Mouse (Mus musculus) hindbrain, embryonic 16.5 days (tissue): ENCODE results near the gene Rmnd1. TPM values are rescaled to one million over a fixed set of nuclear protein-coding genes. Genes with fewer than 3 reads are reported as not detected.

ENCODE experiments used
- ATAC-seq: fragments of 200-750 bp; cut with Nextera tagmentation; 2 replicates; pipeline ENCODE4 v1.8.0; 2017; ENCODE audit warnings: moderate TSS enrichment, moderate library complexity
- H3K27ac ChIP-seq: fragments of 300-500 bp; sonication (generic); 2 replicates; pipeline ENCODE4 v1.5.1; 2014; ENCODE audit warnings: low read depth, mild to moderate bottlenecking, control low read depth, low read length, moderate library complexity
- H3K27me3 ChIP-seq: fragments of 300-500 bp; sonication (generic); replicated peaks from 2 replicates; pipeline ENCODE4 v1.6.1; 2014; ENCODE audit warnings: low read length; ENCODE audit not compliant: control insufficient read depth, insufficient read depth
- H3K36me3 ChIP-seq: fragments of 300-500 bp; sonication (generic); 2 replicates; pipeline ENCODE4 v1.6.1; 2014; ENCODE audit warnings: mild to moderate bottlenecking, low read length, moderate library complexity, mixed read lengths; ENCODE audit not compliant: control insufficient read depth, insufficient read depth
- H3K4me1 ChIP-seq: fragments of 300-500 bp; sonication (generic); 2 replicates; pipeline ENCODE4 v1.6.1; 2014; ENCODE audit warnings: low read depth, low read length; ENCODE audit not compliant: control insufficient read depth, insufficient read depth
- H3K4me2 ChIP-seq: fragments of 300-500 bp; sonication (generic); 2 replicates; pipeline ENCODE4 v1.6.1; 2014; ENCODE audit warnings: mild to moderate bottlenecking, low read length, control low read depth, moderate library complexity
- H3K4me3 ChIP-seq: fragments of 300-500 bp; sonication (generic); 2 replicates; pipeline ENCODE4 v1.5.1; 2014; ENCODE audit warnings: mild to moderate bottlenecking, low read length, control low read depth, moderate library complexity
- H3K9ac ChIP-seq: fragments of 300-500 bp; sonication (generic); 2 replicates; pipeline ENCODE4 v1.6.1; 2014; ENCODE audit warnings: low read depth, mild to moderate bottlenecking, control low read depth, low read length, moderate library complexity
- H3K9me3 ChIP-seq: fragments of 300-500 bp; sonication (generic); 2 replicates; pipeline ENCODE4 v1.6.1; 2014; ENCODE audit warnings: mild to moderate bottlenecking, low read length, moderate library complexity; ENCODE audit not compliant: control insufficient read depth
- WGBS: fragments of 180-500 bp; shearing (Covaris S2); extraction: QIAGEN DNeasy Blood & Tissue Kit; methylation state at CpG from one replicate; pipeline ENCODE4 v1.1.7; 2014; 5-methylcytosine and 5-hydroxymethylcytosine counted together
- polyA plus RNA-seq: library from polyadenylated mRNA; unstranded; fragments of >200 nt; fragmentation: Nextera tagmentation; extraction: Ambion mirVana; gene quantifications from 2 replicates; pipeline ENCODE4 v1.2.1, GENCODE M21; 2015

Gene Rmnd1
- polyA plus RNA-seq, result 41.9 and 49.2 TPM in 2 replicates

- H3K4me1 ChIP-seq, result peaks cover 6% of the 10 kb centered on the region
- H3K27ac ChIP-seq, result peak within 1 kb of the TSS; percentile 83
- no peaks in the 10 kb centered on the region for H3K9me3 ChIP-seq
- no peaks in the 10 kb centered on the region for H3K36me3 ChIP-seq
- H3K9ac ChIP-seq, result peak within 1 kb of the TSS; percentile 74
- peak within 1 kb of the TSS; percentile 75 for H3K4me2 ChIP-seq
- H3K27me3 ChIP-seq, result no peaks in the 10 kb centered on the region
- peak; percentile 96 for ATAC-seq
- H3K4me3 ChIP-seq, result peak within 1 kb of the TSS; percentile 69
- WGBS, result under 1% methylated on average over 68 of the region's 75 CpGs
These were observed at the start of gene Rmnd1, which contains the start of gene Armt1 for GRCm38 (mm10) chr10:4432123-4432931. TSS of gene Rmnd1 (minus strand) at chr10:4432388. TSS of gene Armt1 (plus strand) at chr10:4432467.

- Histone ChIP-seq H3K27me3 (no peaks in the 10 kb centered on the region), H3K27ac (no peak overlapping the region), H3K4me3 (no peak overlapping the region), H3K9ac (no peak overlapping the region), H3K4me2 (no peak overlapping the region), H3K36me3 (no peaks in the 10 kb centered on the region), H3K9me3 (no peaks in the 10 kb centered on the region), H3K4me1 (no peaks in the 10 kb centered on the region)
- 86% methylated on average over 8 of the region's 8 CpGs for WGBS
- ATAC-seq, result no peak
These were observed 49.5 kb upstream of the Rmnd1 start for GRCm38 (mm10) chr10:4481695-4482094.

- Histone ChIP-seq H3K27ac (no peak overlapping the region), H3K4me2 (no peak overlapping the region), H3K4me3 (no peak overlapping the region), H3K9ac (no peak overlapping the region), H3K9me3 (no peaks in the 10 kb centered on the region), H3K36me3 (no peaks in the 10 kb centered on the region), H3K27me3 (no peaks in the 10 kb centered on the region), H3K4me1 (no peaks in the 10 kb centered on the region)
- ATAC-seq, result no peak
- 75% methylated on average over 3 of the region's 3 CpGs for WGBS
These were observed 48.7 kb upstream of the Rmnd1 start for GRCm38 (mm10) chr10:4480929-4481328.

GRCm38 (mm10) chr10:4476604-4477003, 44.4 kb upstream of the Rmnd1 start:
- no peak for ATAC-seq
- Histone ChIP-seq H3K4me1 (no peaks in the 10 kb centered on the region), H3K36me3 (no peaks in the 10 kb centered on the region), H3K27ac (no peak overlapping the region), H3K4me2 (no peak overlapping the region), H3K27me3 (no peaks in the 10 kb centered on the region), H3K9ac (no peak overlapping the region), H3K4me3 (no peak overlapping the region), H3K9me3 (no peaks in the 10 kb centered on the region)
- 97% methylated on average over 5 of the region's 5 CpGs for WGBS

- ATAC-seq, result no peak
- no peaks in the 10 kb centered on the region for H3K27me3 ChIP-seq
These were observed 43.2 kb upstream of the Rmnd1 start for GRCm38 (mm10) chr10:4475431-4475830.

GRCm38 (mm10) chr10:4473591-4473993, 41.4 kb upstream of the Rmnd1 start:
- Histone ChIP-seq H3K9ac (no peak overlapping the region), H3K4me2 (no peak overlapping the region), H3K36me3 (no peaks in the 10 kb centered on the region), H3K27ac (no peak overlapping the region), H3K9me3 (no peaks in the 10 kb centered on the region), H3K27me3 (no peaks in the 10 kb centered on the region), H3K4me3 (no peak overlapping the region), H3K4me1 (no peaks in the 10 kb centered on the region)
- no peak for ATAC-seq
- 94% methylated on average over 11 of the region's 11 CpGs for WGBS

More at GRCm38 (mm10) chr10:4475431-4475830, 43.2 kb upstream of the Rmnd1 start:
- Histone ChIP-seq H3K36me3 (no peaks in the 10 kb centered on the region), H3K9ac (no peak overlapping the region), H3K4me1 (no peaks in the 10 kb centered on the region), H3K4me3 (no peak overlapping the region), H3K4me2 (no peak overlapping the region), H3K27ac (no peak overlapping the region), H3K9me3 (no peaks in the 10 kb centered on the region)
- WGBS, result 72% methylated on average over 3 of the region's 3 CpGs

GRCm38 (mm10) chr10:4469406-4469805, 37.2 kb upstream of the Rmnd1 start:
- no peaks in the 10 kb centered on the region for H3K27me3 ChIP-seq
- no peaks in the 10 kb centered on the region for H3K9me3 ChIP-seq
- no peak overlapping the region for H3K4me2 ChIP-seq
- H3K9ac ChIP-seq, result no peak overlapping the region
- ATAC-seq, result no peak
- WGBS, result 90% methylated on average over 3 of the region's 3 CpGs
- no peak overlapping the region for H3K27ac ChIP-seq
- no peaks in the 10 kb centered on the region for H3K4me1 ChIP-seq
- H3K36me3 ChIP-seq, result no peaks in the 10 kb centered on the region
- no peak overlapping the region for H3K4me3 ChIP-seq

GRCm38 (mm10) chr10:4465799-4466198, 33.6 kb upstream of the Rmnd1 start:
- Histone ChIP-seq H3K4me2 (no peak overlapping the region), H3K4me3 (no peak overlapping the region), H3K27ac (no peak overlapping the region), H3K4me1 (no peaks in the 10 kb centered on the region), H3K36me3 (no peaks in the 10 kb centered on the region), H3K9me3 (no peaks in the 10 kb centered on the region), H3K27me3 (no peaks in the 10 kb centered on the region), H3K9ac (no peak overlapping the region)
- WGBS, result 84% methylated on average over 7 of the region's 7 CpGs
- ATAC-seq, result no peak

GRCm38 (mm10) chr10:4460201-4460600, 28.0 kb upstream of the Rmnd1 start:
- H3K4me3 ChIP-seq, result no peak overlapping the region
- ATAC-seq, result no peak
- no peak overlapping the region for H3K4me2 ChIP-seq
- no peaks in the 10 kb centered on the region for H3K4me1 ChIP-seq
- no peak overlapping the region for H3K9ac ChIP-seq
- H3K27ac ChIP-seq, result no peak overlapping the region
- H3K36me3 ChIP-seq, result no peaks in the 10 kb centered on the region
- no peaks in the 10 kb centered on the region for H3K9me3 ChIP-seq
- WGBS, result 93% methylated on average over 2 of the region's 2 CpGs
- no peaks in the 10 kb centered on the region for H3K27me3 ChIP-seq
